Mouse (Mus musculus): ENCODE results near the gene Syndig1. TPM values are rescaled to one million over a fixed set of nuclear protein-coding genes. Genes with fewer than 3 reads are reported as not detected.

Gene Syndig1
- polyA plus RNA-seq, 1 experiment from 2014 or later: 7.3 TPM

- 92% methylated on average over 2 of the region's 2 CpGs for WGBS
These were observed 62.6 kb downstream of the Syndig1 start for GRCm38 (mm10) chr2:149891647-149892046.

DNA sequence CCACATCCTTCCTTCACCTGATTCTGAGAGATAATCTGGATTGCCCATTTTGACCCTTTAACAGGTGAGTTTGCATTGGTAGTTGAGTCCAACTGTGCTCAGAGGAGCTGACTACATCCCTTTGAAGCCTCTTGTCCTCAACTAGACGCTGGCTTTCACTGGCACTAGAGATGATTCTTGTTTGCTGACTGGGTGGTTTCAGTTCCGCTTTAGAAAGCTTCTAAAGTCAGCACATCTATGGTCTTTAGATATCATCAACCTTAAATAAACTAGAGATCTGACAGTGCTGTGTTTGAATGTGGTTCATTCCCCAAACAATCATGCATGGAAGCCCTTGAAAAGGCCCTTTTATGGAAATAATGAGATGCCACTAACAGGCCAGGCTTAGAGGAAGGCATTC lies 67.3 kb downstream of the Syndig1 start:
- H3K9ac ChIP-seq: no peak overlapping the region
- H3K9me3 ChIP-seq (replicated peaks): no peaks in the 10 kb centered on the region
- no peak overlapping the region for H3K4me2 ChIP-seq
- no peak overlapping the region for H3K4me3 ChIP-seq (replicated peaks)
- 82% methylated on average over 2 of the region's 2 CpGs for WGBS
- H3K27me3 ChIP-seq: no peaks in the 10 kb centered on the region
- no peaks in the 10 kb centered on the region for H3K4me1 ChIP-seq
- no peak overlapping the region for H3K27ac ChIP-seq
- ATAC-seq (replicated peaks; ENCODE audit: low FRiP score): no peak
- H3K36me3 ChIP-seq: no peaks in the 10 kb centered on the region

More at GRCm38 (mm10) chr2:149891647-149892046, 62.6 kb downstream of the Syndig1 start:
- no peak for ATAC-seq (replicated peaks; ENCODE audit: low FRiP score)
- H3K9ac ChIP-seq: no peak overlapping the region
- H3K27me3 ChIP-seq: no peaks in the 10 kb centered on the region
- no peak overlapping the region for H3K27ac ChIP-seq
- no peak overlapping the region for H3K4me2 ChIP-seq
- H3K4me3 ChIP-seq (replicated peaks): no peak overlapping the region
- no peaks in the 10 kb centered on the region for H3K4me1 ChIP-seq
- H3K36me3 ChIP-seq: no peaks in the 10 kb centered on the region
- H3K9me3 ChIP-seq (replicated peaks): no peaks in the 10 kb centered on the region

DNA sequence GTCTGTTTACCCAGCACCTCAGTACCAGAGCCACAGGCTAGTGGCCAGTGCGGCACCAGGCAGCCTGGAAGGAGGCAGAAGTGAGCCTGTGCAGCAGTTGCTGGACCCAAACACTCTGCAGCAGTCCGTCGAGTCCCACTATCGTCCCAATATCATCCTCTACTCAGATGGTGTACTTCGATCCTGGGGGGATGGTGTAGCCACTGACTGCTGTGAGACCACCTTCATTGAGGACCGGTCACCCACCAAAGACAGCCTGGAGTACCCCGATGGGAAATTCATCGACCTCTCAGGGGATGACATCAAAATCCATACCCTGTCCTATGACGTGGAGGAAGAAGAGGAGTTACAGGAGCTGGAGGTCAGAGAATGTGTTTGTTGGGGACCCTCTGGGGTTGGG lies 70.6 kb downstream of the Syndig1 start:
- no peak overlapping the region for H3K27ac ChIP-seq
- H3K4me2 ChIP-seq: no peak overlapping the region
- H3K36me3 ChIP-seq: no peaks in the 10 kb centered on the region
- H3K9me3 ChIP-seq (replicated peaks): no peaks in the 10 kb centered on the region
- H3K9ac ChIP-seq: no peak overlapping the region
- WGBS: 91% methylated on average over 9 of the region's 9 CpGs
- no peak for ATAC-seq (replicated peaks; ENCODE audit: low FRiP score)
- no peak overlapping the region for H3K4me3 ChIP-seq (replicated peaks)
- no peaks in the 10 kb centered on the region for H3K4me1 ChIP-seq
- H3K27me3 ChIP-seq: no peaks in the 10 kb centered on the region

GRCm38 (mm10) chr2:149900606-149901005 lies 71.6 kb downstream of the Syndig1 start:
- Histone ChIP-seq H3K36me3 (no peaks in the 10 kb centered on the region), H3K9ac (no peak overlapping the region), H3K9me3 (replicated peaks) (no peaks in the 10 kb centered on the region), H3K27me3 (no peaks in the 10 kb centered on the region), H3K4me2 (no peak overlapping the region), H3K4me1 (no peaks in the 10 kb centered on the region), H3K4me3 (replicated peaks) (no peak overlapping the region), H3K27ac (no peak overlapping the region)
- 83% methylated on average over 1 of the region's 1 CpGs for WGBS
- no peak for ATAC-seq (replicated peaks; ENCODE audit: low FRiP score)

- Histone ChIP-seq H3K9me3 (replicated peaks) (no peaks in the 10 kb centered on the region), H3K9ac (no peak overlapping the region), H3K4me3 (replicated peaks) (no peak overlapping the region), H3K4me1 (no peaks in the 10 kb centered on the region), H3K4me2 (no peak overlapping the region), H3K27ac (no peak overlapping the region), H3K27me3 (no peaks in the 10 kb centered on the region), H3K36me3 (no peaks in the 10 kb centered on the region)
- 55% methylated on average over 1 of the region's 1 CpGs for WGBS
- ATAC-seq (replicated peaks; ENCODE audit: low FRiP score): no peak
These were observed 75.4 kb downstream of the Syndig1 start for GRCm38 (mm10) chr2:149904405-149904804.

DNA sequence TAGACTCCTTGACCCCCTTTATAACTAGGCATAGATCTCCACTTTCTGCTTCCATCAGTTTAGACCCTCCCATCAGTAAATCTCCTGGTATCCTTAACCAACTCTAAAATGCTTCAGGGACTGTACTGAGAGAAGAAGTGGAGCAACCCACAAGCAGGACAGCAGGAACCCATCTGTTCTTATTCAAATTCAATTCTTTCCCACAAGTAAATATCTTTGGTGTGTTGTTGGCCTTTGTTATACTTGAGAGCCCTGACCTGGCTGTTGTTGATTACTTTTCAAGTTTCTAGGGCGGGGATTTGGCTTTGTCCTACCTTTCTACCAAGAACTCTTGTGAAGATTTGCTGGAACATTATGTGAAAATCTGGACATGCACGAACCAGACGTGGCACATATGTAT lies 77.7 kb downstream of the Syndig1 start:
- H3K27me3 ChIP-seq: no peaks in the 10 kb centered on the region
- H3K4me2 ChIP-seq: no peak overlapping the region
- H3K4me3 ChIP-seq (replicated peaks): no peak overlapping the region
- H3K27ac ChIP-seq: no peak overlapping the region
- H3K36me3 ChIP-seq: no peaks in the 10 kb centered on the region
- 81% methylated on average over 3 of the region's 3 CpGs for WGBS
- no peak for ATAC-seq (replicated peaks; ENCODE audit: low FRiP score)
- H3K9ac ChIP-seq: no peak overlapping the region
- H3K9me3 ChIP-seq (replicated peaks): no peaks in the 10 kb centered on the region
- H3K4me1 ChIP-seq: no peaks in the 10 kb centered on the region

GRCm38 (mm10) chr2:149917162-149917561 lies 88.2 kb downstream of the Syndig1 start:
- H3K27ac ChIP-seq: no peak overlapping the region
- WGBS: 86% methylated on average over 3 of the region's 3 CpGs
- H3K4me2 ChIP-seq: no peak overlapping the region
- H3K9ac ChIP-seq: no peak overlapping the region
- H3K36me3 ChIP-seq: no peaks in the 10 kb centered on the region
- ATAC-seq (replicated peaks; ENCODE audit: low FRiP score): no peak
- no peaks in the 10 kb centered on the region for H3K27me3 ChIP-seq
- no peak overlapping the region for H3K4me3 ChIP-seq (replicated peaks)
- no peaks in the 10 kb centered on the region for H3K9me3 ChIP-seq (replicated peaks)
- no peaks in the 10 kb centered on the region for H3K4me1 ChIP-seq

DNA sequence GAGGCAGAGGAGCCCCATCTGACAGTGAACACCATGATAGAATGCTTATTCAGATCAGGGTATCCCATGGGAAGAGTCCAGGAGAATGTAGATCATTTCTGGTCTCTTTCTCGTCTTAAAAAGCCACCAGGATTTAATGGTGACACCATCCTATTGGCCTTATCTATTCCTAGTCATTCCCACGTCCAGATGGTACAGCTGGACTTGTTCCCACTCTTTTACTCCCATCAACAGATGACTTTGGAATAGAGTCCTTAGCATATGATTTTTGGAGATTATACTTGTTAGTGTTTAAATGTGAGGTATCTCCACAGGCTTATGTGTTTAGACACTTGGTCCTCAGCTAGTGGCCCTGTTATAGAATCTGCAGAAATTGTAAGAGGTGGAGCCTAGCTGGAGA lies 94.5 kb downstream of the Syndig1 start:
- H3K4me1 ChIP-seq: no peaks in the 10 kb centered on the region
- no peaks in the 10 kb centered on the region for H3K9me3 ChIP-seq (replicated peaks)
- no peaks in the 10 kb centered on the region for H3K27me3 ChIP-seq
- H3K4me3 ChIP-seq (replicated peaks): no peak overlapping the region
- H3K4me2 ChIP-seq: no peak overlapping the region
- no peak for ATAC-seq (replicated peaks; ENCODE audit: low FRiP score)
- H3K36me3 ChIP-seq: no peaks in the 10 kb centered on the region
- H3K9ac ChIP-seq: no peak overlapping the region
- no peak overlapping the region for H3K27ac ChIP-seq
- WGBS: 52% methylated on average over 2 of the region's 2 CpGs

DNA sequence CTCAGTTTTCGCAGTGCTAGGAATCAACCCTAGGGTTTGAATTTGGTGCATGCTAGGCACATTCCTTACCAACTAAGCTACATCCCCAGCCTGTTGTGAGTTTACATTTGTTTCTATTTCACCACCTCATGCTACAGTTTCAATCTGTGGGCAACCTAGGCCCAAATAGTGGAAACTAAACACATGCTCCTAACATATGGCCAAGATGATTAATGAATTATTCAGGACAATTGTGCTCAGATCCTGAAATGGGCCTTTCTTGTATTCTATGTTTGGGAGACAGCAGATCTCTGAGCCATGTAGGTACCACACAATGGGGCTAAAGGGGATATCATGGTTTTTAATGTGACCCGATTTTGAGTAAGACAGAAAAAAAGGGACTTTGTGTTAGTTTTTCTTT lies 96.9 kb downstream of the Syndig1 start:
- no peaks in the 10 kb centered on the region for H3K9me3 ChIP-seq (replicated peaks)
- H3K4me3 ChIP-seq (replicated peaks): no peak overlapping the region
- WGBS: 93% methylated on average over 2 of the region's 2 CpGs
- H3K4me1 ChIP-seq: no peaks in the 10 kb centered on the region
- no peak for ATAC-seq (replicated peaks; ENCODE audit: low FRiP score)
- no peak overlapping the region for H3K27ac ChIP-seq
- H3K9ac ChIP-seq: no peak overlapping the region
- H3K4me2 ChIP-seq: no peak overlapping the region
- no peaks in the 10 kb centered on the region for H3K27me3 ChIP-seq
- H3K36me3 ChIP-seq: no peaks in the 10 kb centered on the region

- Histone ChIP-seq H3K4me3 (replicated peaks) (no peak overlapping the region), H3K27me3 (no peaks in the 10 kb centered on the region), H3K36me3 (no peaks in the 10 kb centered on the region), H3K9ac (no peak overlapping the region), H3K4me2 (no peak overlapping the region), H3K27ac (no peak overlapping the region), H3K9me3 (replicated peaks) (no peaks in the 10 kb centered on the region), H3K4me1 (no peaks in the 10 kb centered on the region)
- no peak for ATAC-seq (replicated peaks; ENCODE audit: low FRiP score)
These were observed 98.0 kb downstream of the Syndig1 start for GRCm38 (mm10) chr2:149927001-149927400.

DNA sequence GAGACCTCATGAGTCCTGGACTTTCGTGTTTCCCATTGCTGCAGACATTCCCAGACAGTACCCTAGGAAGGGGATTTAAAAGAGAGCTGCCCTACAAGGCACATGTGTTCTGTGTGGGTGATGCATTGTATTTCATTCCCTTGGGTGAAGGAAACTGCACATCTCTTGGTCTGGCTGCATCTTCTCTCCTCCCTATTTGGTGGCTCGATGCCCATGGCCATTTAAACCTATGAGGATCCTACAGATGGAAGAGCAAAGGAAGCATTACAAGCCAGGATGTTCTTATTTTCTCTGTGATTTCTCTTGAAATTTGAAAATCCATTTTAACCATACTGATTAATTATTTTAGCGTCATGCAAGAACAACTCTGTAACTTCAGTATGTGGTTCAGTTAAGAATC lies 98.5 kb downstream of the Syndig1 start:
- Histone ChIP-seq H3K9ac (no peak overlapping the region), H3K4me1 (no peaks in the 10 kb centered on the region), H3K4me3 (replicated peaks) (no peak overlapping the region), H3K4me2 (no peak overlapping the region), H3K27me3 (no peaks in the 10 kb centered on the region), H3K27ac (no peak overlapping the region), H3K9me3 (replicated peaks) (no peaks in the 10 kb centered on the region), H3K36me3 (no peaks in the 10 kb centered on the region)
- WGBS: 92% methylated on average over 3 of the region's 3 CpGs
- ATAC-seq (replicated peaks; ENCODE audit: low FRiP score): no peak

DNA sequence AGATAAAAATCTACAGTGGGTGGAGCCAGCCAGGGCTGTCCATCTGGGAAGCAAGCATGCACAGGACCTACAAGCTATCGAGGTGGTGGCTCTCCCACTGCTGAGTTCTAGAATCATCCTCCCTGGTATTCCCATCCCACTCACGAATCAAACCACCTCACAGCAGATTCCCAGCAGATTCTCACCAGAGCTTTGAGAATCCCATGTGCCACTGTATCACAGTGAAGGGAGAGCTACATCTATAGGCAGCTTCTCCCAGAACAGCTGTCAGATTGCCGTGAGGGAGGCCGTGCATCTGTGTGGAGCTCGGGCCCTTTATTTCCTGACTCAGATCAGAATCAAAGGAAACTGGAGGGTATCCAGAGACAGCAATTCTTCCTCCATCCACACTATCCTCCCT lies 101.0 kb downstream of the Syndig1 start:
- no peak for ATAC-seq (replicated peaks; ENCODE audit: low FRiP score)
- 67% methylated on average over 5 of the region's 5 CpGs for WGBS
- H3K27ac ChIP-seq: no peak overlapping the region

GRCm38 (mm10) chr2:149931111-149931510 lies 102.1 kb downstream of the Syndig1 start:
- no peaks in the 10 kb centered on the region for H3K27me3 ChIP-seq
- no peaks in the 10 kb centered on the region for H3K4me1 ChIP-seq
- no peak overlapping the region for H3K27ac ChIP-seq
- ATAC-seq (replicated peaks; ENCODE audit: low FRiP score): no peak
- no peaks in the 10 kb centered on the region for H3K9me3 ChIP-seq (replicated peaks)
- H3K9ac ChIP-seq: no peak overlapping the region
- no peak overlapping the region for H3K4me2 ChIP-seq
- H3K4me3 ChIP-seq (replicated peaks): no peak overlapping the region
- no peaks in the 10 kb centered on the region for H3K36me3 ChIP-seq
- WGBS: 76% methylated on average over 2 of the region's 2 CpGs

More for the DNA sequence above, 101.0 kb downstream of the Syndig1 start:
- no peak overlapping the region for H3K4me3 ChIP-seq (replicated peaks)
- H3K4me2 ChIP-seq: no peak overlapping the region
- no peaks in the 10 kb centered on the region for H3K4me1 ChIP-seq
- H3K9ac ChIP-seq: no peak overlapping the region
- no peaks in the 10 kb centered on the region for H3K9me3 ChIP-seq (replicated peaks)
- no peaks in the 10 kb centered on the region for H3K36me3 ChIP-seq
- H3K27me3 ChIP-seq: no peaks in the 10 kb centered on the region

Measured in kidney, embryonic 15.5 days (tissue).